ENCODE assay signal across 30 mouse cellular contexts in genomic region chr15:102283648-102284047, GRCm38 (mm10). TPM values are rescaled to one million over a fixed set of nuclear protein-coding genes. Genes with fewer than 3 reads are reported as not detected.
DNase-seq lines count a peak whose midpoint lies in the region; ATAC-seq and TF ChIP-seq lines count a peak whose summit lies in the region.
"Had no signal": no experiment of that assay in that cellular context is flagged by ENCODE, and none has a peak within 500 bp of the region (broad histone marks: within the 10 kb centered on the region; RNA-seq: fewer than 3 reads in every experiment).

No protein-coding gene starts in this region.

- no peak overlapping the region for H3K4me3 ChIP-seq in heart, embryonic 12.5 days
- H3K4me3 ChIP-seq in liver, embryonic 12.5 days, result no peak overlapping the region
- H3K4me3 ChIP-seq in MEL (ENCODE audit: control insufficient read depth in 1 of 2, insufficient read depth in 1 of 2, low read depth in 2 of 2, low read length in 2 of 2), result peak overlapping the region; percentile 11 to 27
- H3K4me3 ChIP-seq in liver, postnatal 0 days (ENCODE audit: low read depth, low read length), result no peak overlapping the region
- H3K4me3 ChIP-seq: embryonic facial prominence, embryonic 15.5 days; gastrocnemius, adult 2 months; heart, embryonic 13.5 days had no signal

- H3K36me3 ChIP-seq in heart, embryonic 12.5 days, result peaks cover 18% of the 10 kb centered on the region
- H3K36me3 ChIP-seq in liver, embryonic 12.5 days, result peaks cover 19% of the 10 kb centered on the region
- H3K36me3 ChIP-seq in MEL (ENCODE audit: control insufficient read depth in 1 of 2, insufficient read depth in 2 of 2, low read length in 2 of 2), result peaks cover 0 to 39% of the 10 kb centered on the region in 2 experiments; a peak in 2 of 4 replicates
- peaks cover 7% of the 10 kb centered on the region; the same call in 1 of the 2 replicates for H3K36me3 ChIP-seq in liver, postnatal 0 days (replicated peaks; ENCODE audit: insufficient read depth, low read length)

- peaks cover 32% of the 10 kb centered on the region for H3K4me1 ChIP-seq in heart, embryonic 12.5 days (replicated peaks)
- H3K4me1 ChIP-seq in liver, embryonic 12.5 days, result peaks cover 58% of the 10 kb centered on the region
- peaks cover 12 to 48% of the 10 kb centered on the region in 2 experiments for H3K4me1 ChIP-seq in MEL (ENCODE audit: control insufficient read depth in 1 of 2, insufficient read depth in 2 of 2, low read length in 2 of 2)
- H3K4me1 ChIP-seq in liver, postnatal 0 days (ENCODE audit: insufficient read depth), result peaks cover 25% of the 10 kb centered on the region

- no peak for TF ChIP-seq CTCF in MEL (IDR thresholded peaks at IDR 0.05 in 2 of 3, conservative IDR thresholded peaks at IDR 0.05 in 1 of 3; ENCODE audit: control insufficient read depth in 1 of 3, insufficient read depth in 1 of 3, low read depth in 2 of 3, low read length in 3 of 3, poor library complexity in 1 of 3, severe bottlenecking in 1 of 3)
- no peak for TF ChIP-seq CTCF in liver, postnatal 0 days (IDR thresholded peaks at IDR 0.05; ENCODE audit: low read depth)

- H3K79me2 ChIP-seq in MEL (ENCODE audit: control insufficient read depth, insufficient read depth, low read length, poor library complexity), result peaks cover 24% of the 10 kb centered on the region

- TF ChIP-seq EP300 in MEL (IDR thresholded peaks at IDR 0.05; ENCODE audit: low read depth in 1 of 2, low read length in 2 of 2), result peak; percentile 56 to 59
- 0 out of 2 replicates have a peak, but pooled peaks have one; percentile 15 for TF ChIP-seq EP300 in liver, postnatal 0 days (IDR thresholded peaks at IDR 0.05; ENCODE audit: low read depth)

- no peak for DNase-seq in heart, adult 8-10 months (ENCODE audit: low spot score)
- DNase-seq in liver (no peak), MEL (ENCODE audit: low read depth, low spot score) (no peak)
- no peak for DNase-seq in liver, postnatal 0 days
- no peak for DNase-seq in thymus, adult 18-20 months
- DNase-seq: adrenal gland, adult 2 months; adrenal gland, postnatal 14 days; B cell, adult 2 months; cerebellum, adult 11-12 months; cerebellum, adult 8-10 months; cerebellum, postnatal 10 days; cerebellum, postnatal 36 days; embryo, embryonic 11 days; forebrain, postnatal 0 days; gastrocnemius, adult 2 months; gastrocnemius, postnatal 14 days; heart, adult 11 months; heart, postnatal 14 days; heart, postnatal 4 days had no signal

- no peaks in the 10 kb centered on the region for H3K27me3 ChIP-seq in heart, embryonic 12.5 days (replicated peaks)
- no peaks in the 10 kb centered on the region for H3K27me3 ChIP-seq in liver, embryonic 12.5 days (replicated peaks)
- H3K27me3 ChIP-seq in MEL (ENCODE audit: control insufficient read depth in 1 of 2, insufficient read depth in 2 of 2, low read length in 2 of 2), result no peaks in the 10 kb centered on the region
- H3K27me3 ChIP-seq in liver, postnatal 0 days (ENCODE audit: insufficient read depth, low read length), result no peaks in the 10 kb centered on the region
- H3K27me3 ChIP-seq: CH12.LX; embryonic facial prominence, embryonic 15.5 days; heart, embryonic 13.5 days; Patski had no signal

- no peak overlapping the region for H3K4me2 ChIP-seq in heart, embryonic 12.5 days
- H3K4me2 ChIP-seq in liver, embryonic 12.5 days, result no peak overlapping the region
- no peak overlapping the region for H3K4me2 ChIP-seq in liver, postnatal 0 days (ENCODE audit: low read depth, low read length)
- H3K4me2 ChIP-seq: embryonic facial prominence, embryonic 15.5 days; heart, embryonic 13.5 days; hindbrain, embryonic 14.5 days had no signal

- H3K9me3 ChIP-seq in heart, embryonic 12.5 days (replicated peaks), result no peaks in the 10 kb centered on the region
- H3K9me3 ChIP-seq in liver, embryonic 12.5 days (replicated peaks), result no peaks in the 10 kb centered on the region
- H3K9me3 ChIP-seq in MEL (replicated peaks; ENCODE audit: insufficient read depth, low read length), result no peaks in the 10 kb centered on the region
- no peaks in the 10 kb centered on the region for H3K9me3 ChIP-seq in liver, postnatal 0 days (ENCODE audit: low read length)
- H3K9me3 ChIP-seq: embryonic facial prominence, embryonic 15.5 days; heart, embryonic 13.5 days had no signal

- TF ChIP-seq POLR2A in MEL (IDR thresholded peaks at IDR 0.05; ENCODE audit: control insufficient read depth in 1 of 2, insufficient read depth in 1 of 2, low read depth in 1 of 2, low read length in 2 of 2, poor library complexity in 1 of 2), result no peak

- H3K27ac ChIP-seq in heart, embryonic 12.5 days (ENCODE audit: poor library complexity, severe bottlenecking), result 0 out of 2 replicates have a peak overlapping the region, but pooled peaks have one; percentile 4
- peak overlapping the region; percentile 18; the same call in 1 of the 2 replicates for H3K27ac ChIP-seq in liver, embryonic 12.5 days
- peak overlapping the region; percentile 87 for H3K27ac ChIP-seq in MEL (ENCODE audit: control insufficient read depth, low read depth, low read length)
- no peak overlapping the region for H3K27ac ChIP-seq in liver, postnatal 0 days (ENCODE audit: low read depth)
- H3K27ac ChIP-seq: embryonic facial prominence, embryonic 15.5 days; gastrocnemius, adult 2 months; heart, embryonic 13.5 days; hindbrain, embryonic 14.5 days; hindbrain, postnatal 0 days had no signal

- no peak for ATAC-seq in heart, embryonic 12.5 days (ENCODE audit: insufficient number of reproducible peaks, low FRiP score)
- ATAC-seq in liver, embryonic 12.5 days, result no peak
- no peak for ATAC-seq in liver, postnatal 0 days
- ATAC-seq: forebrain, embryonic 14.5 days; forebrain, postnatal 0 days; hindbrain, postnatal 0 days; inflammation-experienced regulatory T-cells, adult 6 months; Patski had no signal

- WGBS in heart, embryonic 12.5 days, result 46% methylated on average over 3 of the region's 3 CpGs
- WGBS in liver, embryonic 12.5 days (ENCODE audit: insufficient replicate concordance), result 13% methylated on average over 3 of the region's 3 CpGs
- 41% methylated on average over 3 of the region's 3 CpGs for whole genome bisulfite sequencing in liver, postnatal 0 days (ENCODE audit: insufficient replicate concordance)

- no peak for TF ChIP-seq RAD21 in MEL (IDR thresholded peaks at IDR 0.05; ENCODE audit: low read depth, low read length)

- H3K9ac ChIP-seq in heart, embryonic 12.5 days, result no peak overlapping the region
- H3K9ac ChIP-seq in liver, embryonic 12.5 days, result no peak overlapping the region
- peak overlapping the region; percentile 57 for H3K9ac ChIP-seq in MEL (ENCODE audit: control insufficient read depth, low read depth, low read length, poor library complexity, severe bottlenecking)
- no peak overlapping the region for H3K9ac ChIP-seq in liver, postnatal 0 days (replicated peaks)
- H3K9ac ChIP-seq: embryonic facial prominence, embryonic 15.5 days; forebrain, postnatal 0 days; heart, embryonic 13.5 days; hindbrain, embryonic 14.5 days had no signal

TF ChIP-seq in MEL, 35 proteins besides CTCF, POLR2A, EP300 and RAD21 (continues in another document):
- TF ChIP-seq MYB (IDR thresholded peaks at IDR 0.05; ENCODE audit: low read depth, low read length), result no peak

RNA-seq across cellular contexts. Expression of gene Mfsd5, which starts 4.4 kb away (rescaled TPM):
- polyA plus RNA-seq in heart, embryonic 12.5 days (2016; fragmentation: Nextera tagmentation; extraction: Ambion mirVana), result 46.2 and 48.2 TPM in 2 replicates
- 10 to 100 TPM; 17.4 to 20.8 (median 18.7) TPM for total RNA-seq in heart, adult 8-10 months (2022)
- 40.8 and 41.6 TPM in 2 replicates for polyA plus RNA-seq in liver, embryonic 12.5 days (2016; fragmentation: Nextera tagmentation; extraction: Ambion mirVana)
- total RNA-seq in MEL (2012; rRNA removed), result 49.7 and 56.3 TPM in 2 replicates
- 100 to 1,000 TPM in 1 of 2 experiments, 10 to 100 TPM in 1; 83.6 to 115 TPM for polyA plus RNA-seq in MEL (2012; ENCODE audit: insufficient read depth in 1 of 2, insufficient read length in 2 of 2, low read depth in 1 of 2, low replicate concordance in 2 of 2, missing spikeins in 1 of 2)
- polyA plus RNA-seq in liver, postnatal 0 days (2015; fragmentation: Nextera tagmentation; extraction: Ambion mirVana), result 25.4 and 27.4 TPM in 2 replicates

RNA-seq across cellular contexts. Expression of gene Espl1, which starts 12.4 kb away (rescaled TPM):
- polyA plus RNA-seq in heart, embryonic 12.5 days (2016; fragmentation: Nextera tagmentation; extraction: Ambion mirVana), result 24.0 and 26.1 TPM in 2 replicates
- total RNA-seq in heart, adult 8-10 months (2022), result 1 to 10 TPM in 1 of 4 experiments, under 1 TPM in 3; 0.38 to 1.1 (median 0.93) TPM
- 38.6 and 39.4 TPM in 2 replicates for polyA plus RNA-seq in liver, embryonic 12.5 days (2016; fragmentation: Nextera tagmentation; extraction: Ambion mirVana)
- total RNA-seq in MEL (2012; rRNA removed), result 49.8 and 52.5 TPM in 2 replicates
- 100 to 1,000 TPM in 1 of 2 experiments, 10 to 100 TPM in 1; 94.1 to 142 TPM for polyA plus RNA-seq in MEL (2012; ENCODE audit: insufficient read depth in 1 of 2, insufficient read length in 2 of 2, low read depth in 1 of 2, low replicate concordance in 2 of 2, missing spikeins in 1 of 2)
- 7.3 and 7.8 TPM in 2 replicates for polyA plus RNA-seq in liver, postnatal 0 days (2015; fragmentation: Nextera tagmentation; extraction: Ambion mirVana)

RNA-seq across cellular contexts. Expression of gene Gm9918, which starts 13.3 kb away (rescaled TPM):
- 0.19 TPM in 1 of 2 replicates, not detected in the other for polyA plus RNA-seq in heart, embryonic 12.5 days (2016; fragmentation: Nextera tagmentation; extraction: Ambion mirVana)
- total RNA-seq in heart, adult 8-10 months (2022), result not detected
- not detected in 2 replicates for polyA plus RNA-seq in liver, embryonic 12.5 days (2016; fragmentation: Nextera tagmentation; extraction: Ambion mirVana)
- not detected in 2 replicates for total RNA-seq in MEL (2012; rRNA removed)
- under 1 TPM in 1 of 2 experiments, not detected in 1; 0.04 TPM for polyA plus RNA-seq in MEL (2012; ENCODE audit: insufficient read depth in 1 of 2, insufficient read length in 2 of 2, low read depth in 1 of 2, low replicate concordance in 2 of 2, missing spikeins in 1 of 2)
- polyA plus RNA-seq in liver, postnatal 0 days (2015; fragmentation: Nextera tagmentation; extraction: Ambion mirVana), result not detected in 2 replicates
- total RNA-seq: adrenal gland, adult 2 months; adrenal gland, postnatal 14 days; CH12.LX; forebrain, postnatal 0 days; gastrocnemius, adult 2 months; gastrocnemius, postnatal 14 days; gastrocnemius, postnatal 4 days; heart, postnatal 14 days; heart, postnatal 4 days; hindbrain, postnatal 0 days had no signal
- polyA plus RNA-seq: forebrain, embryonic 14.5 days; forebrain, postnatal 0 days; heart, embryonic 13.5 days; hindbrain, embryonic 14.5 days; inflammation-experienced regulatory T-cells, adult 6 months had no signal

RNA-seq across cellular contexts. Expression of gene Rarg, which starts 26.3 kb away (rescaled TPM):
- 12.0 TPM in 2 replicates for polyA plus RNA-seq in heart, embryonic 12.5 days (2016; fragmentation: Nextera tagmentation; extraction: Ambion mirVana)
- 10 to 100 TPM; 15.3 to 20.6 (median 17.3) TPM for total RNA-seq in heart, adult 8-10 months (2022)
- 4.4 and 4.9 TPM in 2 replicates for polyA plus RNA-seq in liver, embryonic 12.5 days (2016; fragmentation: Nextera tagmentation; extraction: Ambion mirVana)
- total RNA-seq in MEL (2012; rRNA removed), result 0.39 and 0.59 TPM in 2 replicates
- 1 to 10 TPM in 1 of 2 experiments, not detected in 1; 5.8 TPM for polyA plus RNA-seq in MEL (2012; ENCODE audit: insufficient read depth in 1 of 2, insufficient read length in 2 of 2, low read depth in 1 of 2, low replicate concordance in 2 of 2, missing spikeins in 1 of 2)
- polyA plus RNA-seq in liver, postnatal 0 days (2015; fragmentation: Nextera tagmentation; extraction: Ambion mirVana), result 2.4 and 2.6 TPM in 2 replicates

RNA-seq across cellular contexts. Expression of gene Pfdn5, which starts 42.3 kb away (rescaled TPM):
- 267 and 273 TPM in 2 replicates for polyA plus RNA-seq in heart, embryonic 12.5 days (2016; fragmentation: Nextera tagmentation; extraction: Ambion mirVana)
- total RNA-seq in heart, adult 8-10 months (2022), result 100 to 1,000 TPM; 300 to 347 (median 339) TPM
- polyA plus RNA-seq in liver, embryonic 12.5 days (2016; fragmentation: Nextera tagmentation; extraction: Ambion mirVana), result 150 and 168 TPM in 2 replicates
- 290 and 302 TPM in 2 replicates for total RNA-seq in MEL (2012; rRNA removed)
- polyA plus RNA-seq in MEL (2012; ENCODE audit: insufficient read depth in 1 of 2, insufficient read length in 2 of 2, low read depth in 1 of 2, low replicate concordance in 2 of 2, missing spikeins in 1 of 2), result 1,000 to 10,000 TPM in 1 of 2 experiments, 100 to 1,000 TPM in 1; 465 to 7,439 TPM
- polyA plus RNA-seq in liver, postnatal 0 days (2015; fragmentation: Nextera tagmentation; extraction: Ambion mirVana), result 172 and 179 TPM in 2 replicates

Comparison
In these comparisons a context has a peak if more than half of its experiments do, and no peak if none do; other contexts are left out.
1. H3K4me3 ChIP-seq: peak in MEL (2 of 2); none in heart, embryonic 12.5 days (single experiment), liver, embryonic 12.5 days (single experiment) and liver, postnatal 0 days (single experiment).